In the genomic region with DNA sequence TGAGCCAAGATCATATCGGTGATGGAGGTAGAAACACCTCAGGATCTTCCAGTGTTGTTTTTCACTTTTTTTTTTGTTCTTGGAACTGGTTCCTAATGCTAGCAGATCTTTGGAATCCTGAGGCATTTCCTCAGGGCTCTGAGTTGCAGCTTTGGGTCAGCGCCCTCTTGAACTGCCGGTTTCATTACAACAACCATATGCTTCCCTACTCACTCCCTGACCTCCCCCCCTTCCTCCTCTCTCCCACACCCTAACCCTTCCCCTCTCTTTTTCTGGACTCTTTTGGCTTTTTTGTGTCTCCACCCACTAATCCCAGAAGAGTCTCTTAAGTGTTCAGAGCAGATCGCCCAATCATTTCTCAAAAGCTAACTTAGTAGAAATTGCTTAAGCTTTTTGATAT, we compare ENCODE assay signal across 10 mouse cellular contexts.
DNase-seq lines count a peak whose midpoint lies in the region; ATAC-seq lines count a peak whose summit lies in the region.
"Had no signal": no experiment of that assay in that cellular context is flagged by ENCODE, and none has a peak within 500 bp of the region (broad histone marks: within the 10 kb centered on the region; RNA-seq: fewer than 3 reads in every experiment).

No protein-coding gene starts in this region.

- peak overlapping the region; percentile 57 for H3K27ac ChIP-seq in heart, embryonic 15.5 days
- H3K27ac ChIP-seq in forebrain, embryonic 14.5 days (ENCODE audit: low read depth, low read length): no peak overlapping the region
- H3K27ac ChIP-seq: liver, embryonic 15.5 days had no signal

- no peak overlapping the region for H3K4me2 ChIP-seq in heart, embryonic 15.5 days
- no peak overlapping the region for H3K4me2 ChIP-seq in forebrain, embryonic 14.5 days (ENCODE audit: low read length)
- H3K4me2 ChIP-seq: liver, embryonic 15.5 days had no signal

- DNase-seq in NIH3T3 (ENCODE audit: low read depth): peak; percentile 64
- DNase-seq in embryo, embryonic 11 days: peak; percentile 41
- DNase-seq in kidney, postnatal 36 days: peak; percentile 58 to 63
- DNase-seq in right cerebral cortex, postnatal 4 days: no peak
- DNase-seq in forebrain, embryonic 14.5 days (ENCODE audit: low spot score): no peak
- no peak for DNase-seq in Muller cell, postnatal 12 days (ENCODE audit: inconsistent ontology term)
- DNase-seq: layer of hippocampus, postnatal 36 days; right cerebral cortex, adult 18-20 months had no signal

- no peaks in the 10 kb centered on the region for H3K36me3 ChIP-seq in heart, embryonic 15.5 days
- H3K36me3 ChIP-seq in forebrain, embryonic 14.5 days (ENCODE audit: control insufficient read depth, insufficient read depth, low read length): no peaks in the 10 kb centered on the region

- ATAC-seq in heart, embryonic 15.5 days (replicated peaks; ENCODE audit: insufficient number of reproducible peaks, insufficient read depth, low FRiP score, low read depth): 0 out of 2 replicates have a peak, but pooled peaks have one; percentile 36
- ATAC-seq in forebrain, embryonic 14.5 days: no peak

- peaks cover 31% of the 10 kb centered on the region for H3K4me1 ChIP-seq in heart, embryonic 15.5 days (replicated peaks)
- H3K4me1 ChIP-seq in forebrain, embryonic 14.5 days (ENCODE audit: control insufficient read depth, insufficient read depth, low read length): no peaks in the 10 kb centered on the region; the same call in 1 of the 2 replicates

- 60% methylated on average over 4 of the region's 4 CpGs for WGBS in heart, embryonic 15.5 days
- 86% methylated on average over 4 of the region's 4 CpGs for WGBS in forebrain, embryonic 14.5 days

- no peak overlapping the region for H3K9ac ChIP-seq in heart, embryonic 15.5 days
- H3K9ac ChIP-seq in forebrain, embryonic 14.5 days (ENCODE audit: low read length): no peak overlapping the region
- H3K9ac ChIP-seq: liver, embryonic 15.5 days had no signal

- H3K27me3 ChIP-seq in heart, embryonic 15.5 days: no peaks in the 10 kb centered on the region
- no peaks in the 10 kb centered on the region for H3K27me3 ChIP-seq in forebrain, embryonic 14.5 days (replicated peaks; ENCODE audit: control insufficient read depth, insufficient read depth, low read length)
- H3K27me3 ChIP-seq: liver, embryonic 15.5 days had no signal

- no peak overlapping the region for H3K4me3 ChIP-seq in heart, embryonic 15.5 days
- H3K4me3 ChIP-seq in forebrain, embryonic 14.5 days (ENCODE audit: low read depth, low read length): no peak overlapping the region
- H3K4me3 ChIP-seq: liver, embryonic 15.5 days had no signal

- no peaks in the 10 kb centered on the region for H3K9me3 ChIP-seq in heart, embryonic 15.5 days (replicated peaks)
- H3K9me3 ChIP-seq in forebrain, embryonic 14.5 days (replicated peaks; ENCODE audit: control insufficient read depth, low read length): no peaks in the 10 kb centered on the region
- H3K9me3 ChIP-seq: liver, embryonic 15.5 days had no signal

Comparison
In these comparisons a context has a peak if more than half of its experiments do, and no peak if none do; other contexts are left out.
1. DNase-seq: peak in NIH3T3 (single experiment), embryo, embryonic 11 days (single experiment) and kidney, postnatal 36 days (2 of 2); none in right cerebral cortex, postnatal 4 days (single experiment), forebrain, embryonic 14.5 days (single experiment) and Muller cell, postnatal 12 days (single experiment).